Mouse (Mus musculus) heart, adult 2 months (tissue): ENCODE data around the gene Limch1. TPM values are rescaled to one million over a fixed set of nuclear protein-coding genes. Genes with fewer than 3 reads are reported as not detected.

Source experiments
- DNase-seq, 2 experiments: peaks; one replicate each; pipeline ENCODE4 v3.0.0; 2021
- H3K27ac ChIP-seq: fragments of 200-600 bp; 2 replicates; pipeline ENCODE4 v1.8.1; 2022
- H3K27me3 ChIP-seq: fragments of 200-500 bp; 2 replicates; pipeline ENCODE4 v1.6.1; 2012; ENCODE audit warnings: mild to moderate bottlenecking, low read length, inconsistent platforms, mixed read lengths; ENCODE audit not compliant: control insufficient read depth, insufficient read depth
- H3K36me3 ChIP-seq: fragments of 200-500 bp; 2 replicates; pipeline ENCODE4 v1.6.1; 2012; ENCODE audit warnings: low read length, inconsistent platforms; ENCODE audit not compliant: control insufficient read depth, insufficient read depth
- H3K4me1 ChIP-seq: fragments of 200-500 bp; 2 replicates; pipeline ENCODE4 v1.6.1; 2011; ENCODE audit warnings: low read length; ENCODE audit not compliant: control insufficient read depth, insufficient read depth
- H3K4me3 ChIP-seq: fragments of 200-600 bp; 2 replicates; pipeline ENCODE4 v1.8.1; 2022
- H3K79me2 ChIP-seq: fragments of 200-500 bp; replicated peaks from 2 replicates; pipeline ENCODE4 v1.6.1; 2012; ENCODE audit warnings: mild to moderate bottlenecking, inconsistent platforms, low read length, moderate library complexity, mixed read lengths; ENCODE audit not compliant: control insufficient read depth, insufficient read depth
- H3K9ac ChIP-seq: fragments of 200-500 bp; 2 replicates; pipeline ENCODE4 v1.6.1; 2012; ENCODE audit warnings: low read depth, mild to moderate bottlenecking, control low read depth, inconsistent platforms, low read length, mixed read lengths
- CTCF ChIP-seq: fragments of 200-600 bp; IDR thresholded peaks from 2 replicates; pipeline ENCODE4 v1.8.1; 2022; ENCODE audit warnings: antibody characterized with exemption, mild to moderate bottlenecking, moderate library complexity
- EP300 ChIP-seq: fragments of 200-500 bp; IDR thresholded peaks from 2 replicates; pipeline ENCODE4 v1.6.1; 2011; ENCODE audit warnings: low read depth, low read length, control low read depth; ENCODE audit not compliant: insufficient read depth
- POLR2A ChIP-seq: fragments of 200-500 bp; IDR thresholded peaks from 2 replicates; pipeline ENCODE4 v1.6.1; 2011; ENCODE audit warnings: mild to moderate bottlenecking, low read depth, low read length, control low read depth; ENCODE audit not compliant: insufficient read depth
- WGBS: fragments of 180-500 bp; shearing (Covaris S2); methylation state at CpG from one replicate; pipeline ENCODE4 v1.1.7; 2018; 5-methylcytosine and 5-hydroxymethylcytosine counted together
- intact Hi-C: fragments of 180-260 bp; cut with DNase I; formaldehyde crosslinking; loops from one replicate; pipeline ENCODE4 v1.15.1; 2025
- polyA plus RNA-seq: library from polyadenylated mRNA; depleted of rRNA; stranded (reverse); fragments of >200 nt; gene quantifications from 2 replicates; pipeline ENCODE4 v1.2.3, GENCODE M21; 2012
- total RNA-seq, 2 experiments: library from RNA; stranded (reverse); gene quantifications; 2 replicates each; pipeline ENCODE4 v1.2.3; 2021

Limch1 gene
- total and polyA plus RNA-seq, 3 experiments, result 60.2 to 277 (median 230) TPM

GRCm38 (mm10) chr5:67097106-67098050 is 351.8 kb downstream of the Limch1 start:
- Histone ChIP-seq H3K4me3 (no peak overlapping the region), H3K27ac (no peak overlapping the region), H3K4me1 (no peaks in the 10 kb centered on the region; the same call in 1 of the 2 replicates), H3K36me3 (no peaks in the 10 kb centered on the region), H3K9ac (no peak overlapping the region), H3K27me3 (peaks cover 47% of the 10 kb centered on the region), H3K79me2 (no peaks in the 10 kb centered on the region)
- WGBS, result 5% methylated on average over 41 of the region's 41 CpGs
- intact Hi-C loops, result loop anchor here (2.0 kb wide), 1 partner anchor 131 kb away; no protein-coding TSS in a partner anchor
- no peak for TF ChIP-seq EP300
- no peak for TF ChIP-seq CTCF
- TF ChIP-seq POLR2A, result no peak
- peak; percentile 8 to 34 for DNase-seq

- 9% methylated on average over 23 of the region's 23 CpGs for WGBS
- intact Hi-C loops, result no loop called here
- no peak for TF ChIP-seq POLR2A
- TF ChIP-seq EP300, result no peak
- no peak for TF ChIP-seq CTCF
- no peak overlapping the region for H3K9ac ChIP-seq
- H3K79me2 ChIP-seq, result no peaks in the 10 kb centered on the region
- peaks cover 48% of the 10 kb centered on the region for H3K27me3 ChIP-seq
- DNase-seq, result no peak
- H3K4me1 ChIP-seq, result no peaks in the 10 kb centered on the region; the same call in 1 of the 2 replicates
- no peaks in the 10 kb centered on the region for H3K36me3 ChIP-seq
- no peak overlapping the region for H3K4me3 ChIP-seq
- H3K27ac ChIP-seq, result no peak overlapping the region
Measured at GRCm38 (mm10) chr5:67098051-67098732, 352.6 kb downstream of the Limch1 start.

GRCm38 (mm10) chr5:67098733-67099323 is 353.2 kb downstream of the Limch1 start, which contains the start of gene Phox2b:
Gene Phox2b (minus strand): TSS chr5:67099301.
- DNase-seq, result peak in 1 of 2 experiments; percentile 32
- Histone ChIP-seq H3K27me3 (peaks cover 46% of the 10 kb centered on the region), H3K36me3 (no peaks in the 10 kb centered on the region), H3K27ac (no peak within 1 kb of the TSS), H3K9ac (no peak within 1 kb of the TSS), H3K79me2 (no peaks in the 10 kb centered on the region), H3K4me3 (no peak within 1 kb of the TSS), H3K4me1 (no peaks in the 10 kb centered on the region; the same call in 1 of the 2 replicates)
- TF ChIP-seq CTCF, result no peak
- TF ChIP-seq EP300, result no peak
- TF ChIP-seq POLR2A, result no peak
- 5% methylated on average over 16 of the region's 16 CpGs for WGBS
- intact Hi-C loops, result no loop called here

GRCm38 (mm10) chr5:67099393-67100271 is 354.0 kb downstream of the Limch1 start:
- TF ChIP-seq POLR2A (no peak), EP300 (no peak), CTCF (no peak)
- no peak overlapping the region for H3K9ac ChIP-seq
- no peaks in the 10 kb centered on the region; the same call in 1 of the 2 replicates for H3K4me1 ChIP-seq
- no peaks in the 10 kb centered on the region for H3K36me3 ChIP-seq
- H3K79me2 ChIP-seq, result no peaks in the 10 kb centered on the region
- H3K27ac ChIP-seq, result no peak overlapping the region
- no peak overlapping the region for H3K4me3 ChIP-seq
- H3K27me3 ChIP-seq, result peaks cover 43% of the 10 kb centered on the region
- 6% methylated on average over 32 of the region's 32 CpGs for WGBS
- intact Hi-C loops, result no loop called here
- DNase-seq, result peak in 1 of 2 experiments; percentile 30
